Mouse (Mus musculus) intestine, postnatal 0 days (tissue): ENCODE measurements at regions not wholly inside any gene's neighbourhood (a gene's known extent, or its start where the extent isn't known, plus 50 kb on each side); places are given as distances from the start of the nearest gene placed in this dataset.
A peak's percentile ranks its signal among the peaks of the same experiment; 100 is the strongest.

ENCODE experiments used
- ATAC-seq: fragments of 200-750 bp; cut with Nextera tagmentation; 2 replicates; pipeline ENCODE4 v1.8.0; 2017; ENCODE audit warnings: mild to moderate bottlenecking, moderate TSS enrichment, moderate library complexity
- H3K27ac ChIP-seq: fragments of 300-500 bp; sonication (generic); 2 replicates; pipeline ENCODE4 v1.5.1; 2014; ENCODE audit warnings: mild to moderate bottlenecking, low read depth, low read length, moderate library complexity
- H3K27me3 ChIP-seq: fragments of 300-500 bp; sonication (generic); replicated peaks from 2 replicates; pipeline ENCODE4 v1.6.1; 2014; ENCODE audit warnings: low read length, mixed read lengths; ENCODE audit not compliant: control insufficient read depth, insufficient read depth
- H3K36me3 ChIP-seq: fragments of 300-500 bp; sonication (generic); 2 replicates; pipeline ENCODE4 v1.6.1; 2014; ENCODE audit warnings: mild to moderate bottlenecking, moderate library complexity; ENCODE audit not compliant: control insufficient read depth, insufficient read depth
- H3K4me1 ChIP-seq: fragments of 300-500 bp; sonication (generic); replicated peaks from 2 replicates; pipeline ENCODE4 v1.6.1; 2014; ENCODE audit warnings: antibody characterized with exemption, low read length, mixed read lengths; ENCODE audit not compliant: control insufficient read depth, insufficient read depth
- H3K4me2 ChIP-seq: fragments of 300-500 bp; sonication (generic); replicated peaks from 2 replicates; pipeline ENCODE4 v1.6.1; 2014; ENCODE audit warnings: low read depth, mild to moderate bottlenecking, moderate library complexity
- H3K4me3 ChIP-seq: fragments of 300-500 bp; sonication (generic); 2 replicates; pipeline ENCODE4 v1.5.1; 2014; ENCODE audit warnings: low read depth, low read length
- H3K9ac ChIP-seq: fragments of 300-500 bp; sonication (generic); 2 replicates; pipeline ENCODE4 v1.6.1; 2014; ENCODE audit warnings: mild to moderate bottlenecking, low read depth, low read length
- H3K9me3 ChIP-seq: fragments of 300-500 bp; sonication (generic); 2 replicates; pipeline ENCODE4 v1.6.1; 2016; ENCODE audit warnings: mixed run types; ENCODE audit not compliant: control insufficient read depth
- CTCF ChIP-seq: sonication (generic); IDR thresholded peaks from 2 replicates; pipeline ENCODE4 v1.5.1; 2016; ENCODE audit warnings: low read depth, mild to moderate bottlenecking, control low read depth, antibody characterized with exemption, moderate library complexity
- WGBS: fragments of 180-500 bp; shearing (Covaris S2); extraction: QIAGEN DNeasy Blood & Tissue Kit; methylation state at CpG from one replicate; pipeline ENCODE4 v1.1.7; 2014; 5-methylcytosine and 5-hydroxymethylcytosine counted together

DNA sequence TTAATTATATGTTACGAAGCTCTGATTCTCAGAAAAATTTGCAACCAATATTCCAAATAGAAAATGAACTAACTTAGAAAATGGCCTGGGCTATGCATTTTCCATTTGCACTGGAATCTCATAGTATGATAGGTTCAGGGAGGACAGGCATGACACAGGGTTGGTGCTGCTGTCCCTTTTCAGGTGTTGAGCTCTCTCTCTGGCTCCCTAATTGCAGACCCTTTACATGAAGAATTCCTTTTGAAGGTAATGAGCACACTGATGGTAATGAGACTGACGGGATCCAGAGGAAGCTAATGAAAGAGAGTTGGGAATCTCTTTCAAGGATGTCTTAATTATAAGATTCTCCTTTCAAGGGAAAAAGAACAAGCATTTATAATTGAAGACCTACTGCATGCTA, 87.6 kb downstream of the Serpinb8 start:
- Histone ChIP-seq H3K4me2 (no peak overlapping the region), H3K4me1 (no peaks in the 10 kb centered on the region), H3K27ac (no peak overlapping the region), H3K27me3 (no peaks in the 10 kb centered on the region), H3K36me3 (no peaks in the 10 kb centered on the region), H3K9ac (no peak overlapping the region), H3K9me3 (no peaks in the 10 kb centered on the region), H3K4me3 (no peak overlapping the region)
- no peak for TF ChIP-seq CTCF
- WGBS: 87% methylated on average over 2 of the region's 2 CpGs
- no peak for ATAC-seq

DNA sequence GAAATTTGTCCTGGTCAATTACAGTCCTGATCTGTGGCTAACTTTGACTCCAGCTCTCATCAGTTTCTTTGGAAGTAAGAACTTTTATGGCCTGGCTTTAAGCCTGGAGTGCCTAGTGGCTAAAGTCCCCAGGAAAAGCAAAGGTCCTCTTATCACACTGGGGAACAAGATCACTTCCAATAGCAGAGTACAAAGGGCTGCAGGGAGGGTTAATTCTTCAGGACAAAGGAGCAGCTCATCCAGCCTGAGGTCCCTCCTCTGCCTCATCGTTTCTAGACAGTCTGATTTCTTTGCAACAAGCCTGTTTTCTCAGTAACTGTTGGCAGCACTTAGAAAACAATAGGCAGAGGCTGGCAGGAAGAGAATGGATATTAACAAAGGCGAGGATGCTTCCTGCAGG, 107.1 kb downstream of the Serpinb8 start:
- 0 out of 2 replicates have a peak, but pooled peaks have one; percentile 67 for ATAC-seq
- Histone ChIP-seq H3K36me3 (no peaks in the 10 kb centered on the region), H3K27me3 (no peaks in the 10 kb centered on the region), H3K27ac (no peak overlapping the region), H3K9me3 (no peaks in the 10 kb centered on the region), H3K9ac (no peak overlapping the region), H3K4me3 (no peak overlapping the region), H3K4me1 (no peaks in the 10 kb centered on the region), H3K4me2 (no peak overlapping the region)
- no peak for TF ChIP-seq CTCF
- WGBS: 32% methylated on average over 2 of the region's 2 CpGs

DNA sequence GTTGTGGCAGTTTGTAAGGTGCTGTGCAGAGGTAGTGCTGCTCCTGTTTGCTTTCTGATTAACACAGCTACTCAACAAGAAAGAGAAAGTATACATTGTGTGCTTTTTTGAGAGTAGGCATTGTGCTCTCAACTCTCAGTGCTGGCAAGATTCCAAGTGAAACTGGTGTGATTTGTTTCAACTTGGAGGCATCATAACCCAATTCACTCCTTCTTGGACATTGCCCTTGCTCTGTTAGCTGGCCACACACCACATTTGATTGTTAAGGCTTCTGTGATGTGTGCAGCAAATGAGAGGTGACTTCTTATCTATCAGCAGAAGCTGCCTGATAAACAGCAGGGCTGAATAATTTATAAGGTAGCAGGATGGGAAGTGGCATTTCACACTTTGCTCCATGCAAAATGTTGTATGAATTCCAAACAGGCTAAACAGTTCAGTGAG, 116.3 kb downstream of the Serpinb8 start:
- Histone ChIP-seq H3K27me3 (no peaks in the 10 kb centered on the region), H3K4me2 (no peak overlapping the region), H3K4me3 (no peak overlapping the region), H3K9me3 (no peaks in the 10 kb centered on the region), H3K9ac (no peak overlapping the region), H3K36me3 (no peaks in the 10 kb centered on the region), H3K4me1 (no peaks in the 10 kb centered on the region), H3K27ac (no peak overlapping the region)
- ATAC-seq: peak; percentile 51
- no peak for TF ChIP-seq CTCF

DNA sequence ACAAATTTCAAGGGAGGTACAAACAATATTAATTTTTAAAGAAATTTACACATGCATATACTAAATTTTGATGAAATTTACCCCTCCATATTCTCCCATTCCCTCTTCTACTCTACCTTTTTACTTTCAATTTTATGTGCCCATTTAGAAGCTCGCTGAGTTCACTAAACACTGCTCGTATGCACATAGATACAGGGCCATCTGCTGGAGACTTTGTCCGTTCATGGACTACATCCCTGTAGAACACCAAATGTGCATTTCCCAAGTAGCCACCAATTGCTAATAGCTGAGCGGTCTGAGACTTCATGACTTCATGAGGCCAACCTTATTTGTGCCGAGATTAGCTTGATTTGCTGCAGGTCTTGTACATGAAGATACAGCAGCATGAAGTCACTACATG, 118.8 kb downstream of the Serpinb8 start:
- Histone ChIP-seq H3K4me3 (no peak overlapping the region), H3K27me3 (no peaks in the 10 kb centered on the region), H3K4me2 (no peak overlapping the region), H3K9ac (no peak overlapping the region), H3K27ac (no peak overlapping the region), H3K9me3 (no peaks in the 10 kb centered on the region), H3K36me3 (no peaks in the 10 kb centered on the region), H3K4me1 (no peaks in the 10 kb centered on the region)
- no peak for TF ChIP-seq CTCF
- no peak for ATAC-seq
- WGBS: 90% methylated on average over 5 of the region's 5 CpGs

DNA sequence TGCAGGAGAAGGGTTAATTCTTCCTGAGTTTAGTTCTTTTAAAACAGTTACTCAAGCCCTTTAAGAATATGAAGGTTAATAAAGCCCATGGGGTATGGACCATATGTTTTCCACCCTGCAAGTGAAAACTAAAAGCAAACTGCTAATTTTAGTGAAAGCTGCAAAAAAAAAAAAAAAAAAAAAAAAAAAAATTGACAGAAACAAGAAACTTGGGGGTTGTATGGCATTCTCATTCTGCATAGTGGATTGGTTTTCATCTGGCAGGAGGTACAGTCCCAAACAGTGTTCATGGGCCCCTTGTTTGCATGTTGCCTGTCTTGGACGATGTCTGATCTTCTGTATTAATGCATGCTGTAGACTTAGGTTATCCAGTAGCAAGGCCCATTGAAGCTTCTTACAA, 125.1 kb downstream of the Serpinb8 start:
- Histone ChIP-seq H3K27ac (no peak overlapping the region), H3K4me1 (no peaks in the 10 kb centered on the region), H3K27me3 (no peaks in the 10 kb centered on the region), H3K36me3 (no peaks in the 10 kb centered on the region), H3K9me3 (no peaks in the 10 kb centered on the region), H3K4me2 (no peak overlapping the region), H3K4me3 (no peak overlapping the region), H3K9ac (no peak overlapping the region)
- 81% methylated on average over 1 of the region's 1 CpGs for WGBS
- no peak for ATAC-seq
- TF ChIP-seq CTCF: no peak

DNA sequence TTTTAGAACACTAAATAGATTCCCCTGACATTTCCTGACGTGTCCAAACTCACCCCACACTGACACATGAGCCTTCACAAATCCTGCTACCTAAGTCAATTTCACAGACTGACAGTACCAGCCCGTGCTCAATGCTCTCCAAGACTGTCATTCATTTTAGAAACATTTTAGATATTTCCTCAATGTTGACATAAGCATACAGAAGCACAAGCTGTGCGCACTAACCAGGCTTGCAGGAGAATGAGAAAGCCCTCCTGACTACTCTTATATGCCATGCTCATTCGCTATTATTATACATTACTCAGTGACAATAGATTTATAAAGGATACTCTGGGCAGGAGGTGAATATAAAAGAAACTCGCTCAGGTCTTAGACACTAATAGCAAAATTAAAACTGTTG, 129.5 kb downstream of the Serpinb8 start:
- H3K36me3 ChIP-seq: no peaks in the 10 kb centered on the region
- WGBS: 75% methylated on average over 5 of the region's 5 CpGs
- H3K9me3 ChIP-seq: no peaks in the 10 kb centered on the region
- H3K27ac ChIP-seq: no peak overlapping the region
- H3K4me1 ChIP-seq: no peaks in the 10 kb centered on the region
- H3K9ac ChIP-seq: no peak overlapping the region
- no peaks in the 10 kb centered on the region for H3K27me3 ChIP-seq
- ATAC-seq: no peak
- no peak overlapping the region for H3K4me3 ChIP-seq
- H3K4me2 ChIP-seq: no peak overlapping the region
- no peak for TF ChIP-seq CTCF

DNA sequence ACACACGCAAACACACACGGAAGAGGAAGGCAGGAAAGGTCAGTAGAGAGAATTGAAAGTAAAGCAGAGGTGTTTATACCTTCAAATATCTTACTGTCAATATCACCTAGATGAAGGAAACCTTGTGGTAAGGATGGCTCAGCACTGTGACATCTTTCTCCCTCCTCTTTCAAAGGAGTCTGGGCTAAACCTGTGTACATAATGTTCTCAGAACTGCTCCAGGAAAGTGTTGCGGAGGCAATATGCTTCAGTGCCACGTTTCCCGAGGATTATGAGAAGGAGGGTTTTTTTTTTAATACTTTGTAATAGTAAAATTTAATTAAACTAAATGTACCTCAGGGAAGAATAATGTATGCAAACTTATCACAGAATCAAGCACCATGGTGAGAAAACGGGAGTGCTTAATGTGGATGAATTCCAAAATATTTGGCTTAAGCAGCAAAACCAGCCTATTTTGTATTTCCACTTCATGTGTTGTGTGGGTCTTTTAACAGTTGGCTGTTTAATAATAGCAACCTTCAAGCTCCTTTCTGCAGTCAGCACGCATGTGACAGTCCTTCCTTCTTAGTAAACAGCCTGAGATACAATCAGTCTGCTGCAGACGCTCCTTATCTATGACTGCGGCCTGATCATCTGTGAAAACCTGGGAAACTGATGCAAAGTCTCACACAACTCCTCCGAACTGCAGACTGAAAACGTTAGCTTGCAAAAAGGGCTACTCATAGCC, 138.5 kb downstream of the Serpinb8 start:
- no peak overlapping the region for H3K27ac ChIP-seq
- no peak for TF ChIP-seq CTCF
- H3K9ac ChIP-seq: no peak overlapping the region
- H3K4me1 ChIP-seq: no peaks in the 10 kb centered on the region
- H3K36me3 ChIP-seq: no peaks in the 10 kb centered on the region
- ATAC-seq: no peak
- 69% methylated on average over 11 of the region's 11 CpGs for WGBS
- no peaks in the 10 kb centered on the region for H3K27me3 ChIP-seq
- H3K4me3 ChIP-seq: no peak overlapping the region
- H3K4me2 ChIP-seq: no peak overlapping the region
- no peaks in the 10 kb centered on the region for H3K9me3 ChIP-seq
